Mouse (Mus musculus): Measurements from ENCODE around the gene Gm49416.

GRCm38 (mm10) chr19:8839103-8839907 lies 49.4 kb upstream of the Gm49416 start, which contains the start of gene Gng3:
- TF ChIP-seq MAX (IDR thresholded peaks at IDR 0.05) (no peak), CTCF (IDR thresholded peaks at IDR 0.05; ENCODE audit: control insufficient read depth, insufficient read depth, insufficient read length) (no peak), MYOD1 (IDR thresholded peaks at IDR 0.05; ENCODE audit: control insufficient read depth, insufficient read length, low read depth) (no peak)

Measured in C2C12 (cell line).